Mouse (Mus musculus): ENCODE measurements around the gene Magix. TPM values are rescaled to one million over a fixed set of nuclear protein-coding genes. Genes with fewer than 3 reads are reported as not detected.
"Not testable (repeated sequence)": the region's sequence is repeated elsewhere in the genome, so short reads cannot be mapped to it uniquely, and the experiment has no call there.

The Magix gene
- not detected in 2 replicates for polyA plus RNA-seq (2012; ENCODE audit: insufficient read depth, low replicate concordance)

- no peaks in the 10 kb centered on the region for H3K36me3 ChIP-seq (replicated peaks; ENCODE audit: low read length)
- peaks cover 6% of the 10 kb centered on the region; the same call in 1 of the 2 replicates for H3K4me1 ChIP-seq
- peak within 1 kb of the TSS; percentile 89 for H3K4me3 ChIP-seq (replicated peaks)
- TF ChIP-seq FLI1 (IDR thresholded peaks at IDR 0.05; ENCODE audit: low read length) = no peak
- TF ChIP-seq GATA1 (IDR thresholded peaks at IDR 0.05; ENCODE audit: borderline replicate concordance, low read length) = no peak
- no peaks in the 10 kb centered on the region for H3K9me3 ChIP-seq
- H3K27me3 ChIP-seq (replicated peaks) = peaks cover 9% of the 10 kb centered on the region
Measured at GRCm38 (mm10) chrX:7680864-7681263, at the start of gene Magix. TSS of gene Magix (minus strand) at chrX:7681251.

GRCm38 (mm10) chrX:7728922-7729265 is 47.8 kb upstream of the Magix start:
- Histone ChIP-seq H3K4me3 (replicated peaks) (peak overlapping the region; percentile 91), H3K36me3 (replicated peaks; ENCODE audit: low read length) (peaks cover 38% of the 10 kb centered on the region), H3K4me1 (peaks cover 41% of the 10 kb centered on the region), H3K27me3 (replicated peaks) (no peaks in the 10 kb centered on the region), H3K9me3 (no peaks in the 10 kb centered on the region)
- TF ChIP-seq GATA1 (IDR thresholded peaks at IDR 0.05; ENCODE audit: borderline replicate concordance, low read length) (no peak), FLI1 (IDR thresholded peaks at IDR 0.05; ENCODE audit: low read length) (no peak)

GRCm38 (mm10) chrX:7728215-7728921 is 47.3 kb upstream of the Magix start, which contains the start of gene Praf2:
TSS of gene Praf2 (plus strand) at chrX:7728439.
- Histone ChIP-seq H3K9me3 (no peaks in the 10 kb centered on the region), H3K4me1 (peaks cover 45% of the 10 kb centered on the region), H3K27me3 (replicated peaks) (no peaks in the 10 kb centered on the region), H3K36me3 (replicated peaks; ENCODE audit: low read length) (peaks cover 44% of the 10 kb centered on the region), H3K4me3 (replicated peaks) (peak within 1 kb of the TSS; percentile 91)
- TF ChIP-seq GATA1 (IDR thresholded peaks at IDR 0.05; ENCODE audit: borderline replicate concordance, low read length) (no peak), FLI1 (IDR thresholded peaks at IDR 0.05; ENCODE audit: low read length) (no peak)

- Histone ChIP-seq H3K27me3 (replicated peaks) (no peaks in the 10 kb centered on the region), H3K9me3 (no peaks in the 10 kb centered on the region), H3K36me3 (replicated peaks; ENCODE audit: low read length) (peaks cover 46% of the 10 kb centered on the region), H3K4me3 (replicated peaks) (no peak overlapping the region), H3K4me1 (peaks cover 52% of the 10 kb centered on the region)
- no peak for TF ChIP-seq GATA1 (IDR thresholded peaks at IDR 0.05; ENCODE audit: borderline replicate concordance, low read length)
- TF ChIP-seq FLI1 (IDR thresholded peaks at IDR 0.05; ENCODE audit: low read length) = no peak
Measured at GRCm38 (mm10) chrX:7727176-7727575, 46.1 kb upstream of the Magix start.

- TF ChIP-seq FLI1 (IDR thresholded peaks at IDR 0.05; ENCODE audit: low read length) (no peak), GATA1 (IDR thresholded peaks at IDR 0.05; ENCODE audit: borderline replicate concordance, low read length) (no peak)
- Histone ChIP-seq H3K36me3 (replicated peaks; ENCODE audit: low read length) (peaks cover 46% of the 10 kb centered on the region), H3K4me1 (peaks cover 52% of the 10 kb centered on the region), H3K4me3 (replicated peaks) (no peak overlapping the region), H3K9me3 (no peaks in the 10 kb centered on the region), H3K27me3 (replicated peaks) (no peaks in the 10 kb centered on the region)
Measured at GRCm38 (mm10) chrX:7725841-7726240, 44.8 kb upstream of the Magix start.

- no peaks in the 10 kb centered on the region for H3K27me3 ChIP-seq (replicated peaks)
- H3K36me3 ChIP-seq (replicated peaks; ENCODE audit: low read length) = peaks cover 46% of the 10 kb centered on the region
- peak overlapping the region; percentile 79 for H3K4me3 ChIP-seq (replicated peaks)
- no peaks in the 10 kb centered on the region for H3K9me3 ChIP-seq
- TF ChIP-seq GATA1 (IDR thresholded peaks at IDR 0.05; ENCODE audit: borderline replicate concordance, low read length) (no peak), FLI1 (IDR thresholded peaks at IDR 0.05; ENCODE audit: low read length) (no peak)
- H3K4me1 ChIP-seq = peaks cover 47% of the 10 kb centered on the region
Measured at GRCm38 (mm10) chrX:7724135-7724534, 43.1 kb upstream of the Magix start.

GRCm38 (mm10) chrX:7722691-7723090 is 41.6 kb upstream of the Magix start:
- Histone ChIP-seq H3K4me1 (peaks cover 36% of the 10 kb centered on the region), H3K36me3 (replicated peaks; ENCODE audit: low read length) (peaks cover 44% of the 10 kb centered on the region), H3K4me3 (replicated peaks) (peak overlapping the region; percentile 95), H3K27me3 (replicated peaks) (no peaks in the 10 kb centered on the region), H3K9me3 (no peaks in the 10 kb centered on the region)
- TF ChIP-seq FLI1 (IDR thresholded peaks at IDR 0.05; ENCODE audit: low read length) (no peak), GATA1 (IDR thresholded peaks at IDR 0.05; ENCODE audit: borderline replicate concordance, low read length) (no peak)

- TF ChIP-seq GATA1 (IDR thresholded peaks at IDR 0.05; ENCODE audit: borderline replicate concordance, low read length) (no peak), FLI1 (IDR thresholded peaks at IDR 0.05; ENCODE audit: low read length) (no peak)
- H3K36me3 ChIP-seq (replicated peaks; ENCODE audit: low read length) = peaks cover 40% of the 10 kb centered on the region
- peaks cover 31% of the 10 kb centered on the region for H3K4me1 ChIP-seq
- H3K27me3 ChIP-seq (replicated peaks) = no peaks in the 10 kb centered on the region
- peak overlapping the region; percentile 95 for H3K4me3 ChIP-seq (replicated peaks)
- H3K9me3 ChIP-seq = no peaks in the 10 kb centered on the region
Measured at GRCm38 (mm10) chrX:7722282-7722611, 41.2 kb upstream of the Magix start.

GRCm38 (mm10) chrX:7721514-7722281 is 40.6 kb upstream of the Magix start, which contains the start of gene Gm45208:
TSS of gene Gm45208 (plus strand) at chrX:7722245.
- TF ChIP-seq FLI1 (IDR thresholded peaks at IDR 0.05; ENCODE audit: low read length) (no peak), GATA1 (IDR thresholded peaks at IDR 0.05; ENCODE audit: borderline replicate concordance, low read length) (no peak)
- Histone ChIP-seq H3K9me3 (no peaks in the 10 kb centered on the region), H3K4me1 (peaks cover 26% of the 10 kb centered on the region), H3K4me3 (replicated peaks) (peak within 1 kb of the TSS; percentile 95), H3K36me3 (replicated peaks; ENCODE audit: low read length) (peaks cover 34% of the 10 kb centered on the region), H3K27me3 (replicated peaks) (no peaks in the 10 kb centered on the region)

- H3K4me1 ChIP-seq; H3K9me3 ChIP-seq; H3K4me3 ChIP-seq (replicated peaks); H3K36me3 ChIP-seq (replicated peaks; ENCODE audit: low read length); H3K27me3 ChIP-seq (replicated peaks): not testable (repeated sequence)
Measured at GRCm38 (mm10) chrX:7716058-7716457, 35.0 kb upstream of the Magix start.

- not testable (repeated sequence) for H3K36me3 ChIP-seq (replicated peaks; ENCODE audit: low read length); H3K4me1 ChIP-seq; H3K27me3 ChIP-seq (replicated peaks); H3K9me3 ChIP-seq
- H3K4me3 ChIP-seq (replicated peaks) = peak within 1 kb of the TSS; percentile 90
Measured at GRCm38 (mm10) chrX:7714135-7714899, 33.3 kb upstream of the Magix start, which contains the start of gene Wdr45. TSS of gene Wdr45 (plus strand) at chrX:7714333.

- H3K36me3 ChIP-seq (replicated peaks; ENCODE audit: low read length) = peaks cover 10% of the 10 kb centered on the region
- not testable (repeated sequence) for H3K27me3 ChIP-seq (replicated peaks); H3K4me1 ChIP-seq; H3K9me3 ChIP-seq
- peak overlapping the region; percentile 90 for H3K4me3 ChIP-seq (replicated peaks)
Measured at GRCm38 (mm10) chrX:7713764-7714134, 32.7 kb upstream of the Magix start.

Measured in megakaryocyte, embryonic 14.5 days (primary cell).